Mouse (Mus musculus) adrenal gland, postnatal 25 days (tissue): ENCODE measurements around the gene Fam69b. TPM values are rescaled to one million over a fixed set of nuclear protein-coding genes. Genes with fewer than 3 reads are reported as not detected.

ENCODE experiments used
- DNase-seq: peaks from one replicate; pipeline ENCODE4 v3.0.0; 2021; ENCODE audit warnings: mixed read lengths
- total RNA-seq: library from RNA; stranded (reverse); gene quantifications from 2 replicates; pipeline ENCODE4 v1.2.3, GENCODE M21; 2021

Gene Fam69b
- total RNA-seq, 1 experiment from 2014 or later = 9.8 TPM

DNA sequence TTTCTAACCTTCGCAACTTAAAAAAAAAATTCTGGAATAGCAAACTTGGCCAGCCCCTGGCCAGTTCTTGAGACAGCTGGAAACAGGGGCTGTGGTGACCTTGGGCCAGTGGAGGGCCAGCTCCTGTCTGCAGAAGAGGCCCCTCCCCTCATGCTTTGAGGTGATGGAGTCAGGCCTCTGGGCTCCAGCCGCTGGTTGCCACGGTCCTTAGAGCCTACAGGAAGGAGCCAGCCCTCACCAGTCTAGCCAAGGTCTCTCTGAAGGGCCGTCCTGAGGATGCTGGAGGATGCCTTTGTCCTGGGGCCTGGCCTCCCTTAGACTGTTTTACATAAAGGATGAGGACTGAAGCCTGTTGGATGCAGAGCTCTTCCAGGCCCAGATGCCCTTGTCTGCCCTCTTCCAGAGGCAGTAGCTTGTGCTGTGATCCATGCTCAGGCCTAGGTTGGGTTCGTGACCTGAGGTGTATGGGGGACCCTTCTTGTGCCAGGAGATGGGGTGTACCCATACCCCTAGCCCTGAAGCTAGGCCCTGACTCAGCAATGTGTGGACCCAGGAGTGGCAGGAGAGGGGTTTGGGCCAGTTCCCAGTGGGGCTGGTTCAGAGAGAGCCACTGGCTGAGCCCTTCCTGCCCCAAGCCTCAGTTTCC, 658 bp downstream of the Fam69b start:
- DNase-seq = no peak

- DNase-seq = no peak
Observed at GRCm38 (mm10) chr2:26632541-26633395, 4.5 kb downstream of the Fam69b start.

- no peak for DNase-seq
Observed at GRCm38 (mm10) chr2:26633953-26634530, 5.8 kb downstream of the Fam69b start.

GRCm38 (mm10) chr2:26634629-26635488, 6.6 kb downstream of the Fam69b start:
- DNase-seq = no peak

DNA sequence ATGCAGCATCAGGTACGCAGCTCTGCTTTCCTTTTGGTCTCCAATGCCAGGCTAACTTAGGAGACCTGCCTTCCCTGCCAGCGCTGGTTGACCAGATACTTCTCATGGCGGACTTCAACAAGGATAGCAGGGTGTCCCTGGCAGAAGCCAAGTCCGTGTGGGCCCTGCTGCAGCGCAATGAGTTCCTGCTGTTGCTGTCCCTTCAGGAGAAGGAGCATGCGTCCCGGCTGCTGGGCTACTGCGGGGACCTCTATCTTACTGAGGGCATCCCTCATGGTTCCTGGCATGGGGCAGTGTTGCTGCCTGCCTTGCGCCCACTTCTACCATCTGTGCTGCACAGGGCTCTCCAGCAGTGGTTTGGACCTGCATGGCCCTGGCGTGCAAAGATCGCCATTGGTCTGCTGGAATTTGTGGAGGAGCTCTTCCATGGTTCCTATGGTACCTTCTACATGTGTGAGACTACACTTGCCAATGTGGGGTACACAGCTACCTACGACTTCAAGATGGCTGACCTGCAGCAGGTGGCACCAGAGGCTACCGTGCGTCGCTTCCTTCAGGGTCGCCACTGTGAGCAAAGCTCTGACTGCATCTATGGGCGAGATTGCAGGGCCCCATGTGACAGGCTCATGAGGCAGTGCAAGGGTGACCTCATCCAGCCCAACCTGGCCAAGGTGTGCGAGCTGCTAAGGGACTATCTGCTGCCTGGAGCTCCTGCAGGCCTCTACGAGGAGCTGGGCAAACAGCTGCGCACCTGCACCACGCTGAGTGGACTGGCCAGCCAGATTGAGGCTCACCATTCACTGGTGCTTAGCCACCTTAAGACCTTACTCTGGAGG, 7.5 kb downstream of the Fam69b start:
- no peak for DNase-seq

DNA sequence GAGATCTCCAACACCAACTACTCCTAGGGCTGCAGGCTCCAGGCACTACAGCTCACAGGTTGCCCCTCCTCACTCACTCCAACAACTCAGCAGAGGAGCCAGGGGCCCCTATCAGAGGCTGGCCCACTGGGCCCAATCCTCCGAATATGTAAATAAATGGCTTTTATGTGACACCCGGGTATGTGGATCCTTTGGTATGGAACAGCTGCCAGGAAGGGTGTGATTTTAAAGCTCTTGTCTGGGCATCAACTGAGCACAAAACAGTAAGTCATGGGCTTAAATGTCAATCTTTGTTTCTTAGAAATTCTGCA, 8.0 kb downstream of the Fam69b start:
- no peak for DNase-seq

- DNase-seq = no peak
Observed at GRCm38 (mm10) chr2:26637316-26637932, 9.2 kb downstream of the Fam69b start.

DNA sequence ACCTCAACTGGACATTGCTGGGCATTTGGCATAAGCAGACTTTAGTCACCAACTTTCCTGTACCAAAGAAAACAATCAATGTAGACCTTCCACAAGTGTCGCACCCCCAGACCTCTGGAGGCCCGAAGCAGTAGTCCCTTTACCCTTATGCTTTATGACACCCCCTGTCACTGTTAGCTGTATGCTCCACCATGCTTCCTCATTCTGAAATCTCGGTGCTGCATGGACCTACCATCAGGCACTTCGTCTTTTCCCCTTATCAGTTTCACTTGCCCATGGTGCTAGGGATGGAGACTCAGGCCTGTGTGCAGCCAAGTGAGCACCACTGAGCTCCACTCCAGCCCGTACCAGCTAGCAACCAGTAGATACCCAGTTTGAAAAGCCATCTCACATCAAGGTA, 9.8 kb downstream of the Fam69b start:
- no peak for DNase-seq

DNA sequence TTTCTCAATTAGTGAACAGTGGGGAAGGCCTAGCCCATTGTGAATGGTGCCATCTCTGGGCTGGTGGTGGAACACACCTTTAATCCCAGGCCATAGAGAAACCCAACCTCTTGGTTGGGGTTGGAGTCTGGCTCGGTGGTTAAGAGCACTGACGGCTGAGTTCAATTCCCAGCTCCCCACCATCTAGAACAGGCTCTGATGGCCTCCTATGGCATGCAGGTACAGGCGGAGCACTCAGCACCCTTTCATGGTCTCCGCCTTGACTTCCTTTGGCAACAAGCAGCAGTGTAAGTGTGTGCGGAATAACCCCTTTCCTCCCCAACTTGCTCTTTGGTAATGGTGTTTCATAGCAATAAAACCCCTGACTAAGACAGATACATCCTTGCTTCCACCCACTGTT, 10.3 kb downstream of the Fam69b start:
- no peak for DNase-seq

DNA sequence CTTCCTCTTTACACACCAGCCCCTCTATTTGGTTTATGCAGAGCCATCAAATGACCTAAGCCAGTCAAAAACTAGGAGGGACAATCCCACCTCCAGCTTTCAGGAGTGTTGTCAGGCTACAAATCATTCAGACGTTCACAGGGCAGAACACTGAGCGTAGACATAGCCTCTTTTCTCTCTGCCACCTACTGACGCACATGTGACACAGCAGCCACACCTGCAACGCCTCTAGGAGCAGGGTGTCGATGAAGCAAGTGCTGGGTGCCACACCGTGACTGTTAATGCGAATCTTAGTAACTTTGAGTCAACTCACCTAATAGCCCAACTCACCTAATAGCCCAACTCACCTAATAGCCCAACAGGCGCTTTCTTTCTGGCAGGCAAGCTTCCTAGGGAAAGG, 10.8 kb downstream of the Fam69b start:
- no peak for DNase-seq

GRCm38 (mm10) chr2:26639838-26640830, 11.9 kb downstream of the Fam69b start:
- DNase-seq = peak; percentile 98

DNA sequence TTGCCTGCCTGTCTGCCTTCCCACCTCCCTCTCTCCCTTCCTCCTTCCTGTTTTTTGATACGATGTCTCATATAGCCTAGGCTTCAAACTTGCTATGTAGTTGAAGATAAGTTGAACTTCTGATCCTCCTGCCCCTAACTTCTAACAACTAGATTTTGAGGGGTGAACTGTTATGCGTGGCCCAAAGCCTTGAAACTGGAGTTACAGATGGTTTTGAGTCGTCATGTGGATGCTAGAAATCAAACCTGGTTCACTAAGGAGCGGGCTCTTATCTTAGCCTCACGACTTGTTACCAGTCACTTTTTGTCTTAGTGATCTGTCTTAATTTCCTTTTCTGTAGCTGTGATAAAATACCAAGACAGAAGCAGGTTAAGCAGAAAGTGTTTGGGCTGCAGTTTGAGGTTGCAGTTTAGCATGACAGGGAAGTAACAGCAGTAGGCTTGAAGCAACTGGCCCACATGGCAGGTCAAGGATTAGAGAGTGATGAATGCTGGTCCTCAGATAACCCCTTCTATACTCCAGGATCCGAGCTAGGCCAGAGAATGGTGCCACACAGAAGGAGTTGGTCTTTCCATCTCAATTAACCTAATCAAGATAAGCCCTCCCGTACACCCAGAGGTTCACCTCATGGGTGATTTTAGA, 12.9 kb downstream of the Fam69b start:
- DNase-seq = no peak

GRCm38 (mm10) chr2:26643942-26644341, 15.7 kb downstream of the Fam69b start:
- DNase-seq = peak; percentile 26

- peak; percentile 58 for DNase-seq
Observed at GRCm38 (mm10) chr2:26646643-26647293, 18.5 kb downstream of the Fam69b start.

DNA sequence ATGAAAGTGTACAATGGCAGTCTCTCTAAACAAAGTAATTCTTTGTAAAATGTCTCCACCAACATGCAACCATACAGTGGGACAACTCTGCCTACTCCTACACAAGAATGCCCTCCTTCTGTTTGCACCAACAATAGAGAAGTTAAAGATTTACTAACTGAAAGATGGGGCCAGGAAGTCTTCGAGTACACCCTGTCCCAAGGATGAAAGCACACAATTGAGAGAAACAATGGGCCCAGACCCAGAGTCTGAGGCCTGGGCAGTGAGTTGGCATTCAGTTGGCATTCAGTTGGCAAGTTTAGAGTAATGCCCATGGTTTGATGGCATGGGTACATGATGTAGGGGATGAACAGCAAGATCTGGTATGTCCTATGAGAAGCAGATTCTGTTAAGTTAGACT, 26.4 kb downstream of the Fam69b start:
- DNase-seq = no peak

DNA sequence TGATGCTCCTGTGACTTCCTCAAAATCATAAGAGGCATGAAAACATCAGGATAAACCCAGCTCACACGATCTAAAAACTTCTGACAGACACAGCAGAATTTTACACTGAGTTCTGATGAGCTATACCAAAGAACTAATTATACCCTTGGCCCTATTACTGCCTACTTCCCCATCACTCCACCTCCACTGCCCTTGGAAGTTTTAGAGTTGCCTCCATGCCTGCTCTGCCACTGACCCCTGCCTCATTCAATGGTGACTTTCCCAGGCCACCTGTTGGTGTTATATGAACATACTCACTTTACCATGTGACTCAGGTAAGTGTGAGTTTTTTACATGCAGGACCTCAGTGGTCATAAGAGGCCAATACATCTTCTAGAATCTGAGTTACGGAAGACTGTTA, 29.2 kb downstream of the Fam69b start:
- no peak for DNase-seq

DNA sequence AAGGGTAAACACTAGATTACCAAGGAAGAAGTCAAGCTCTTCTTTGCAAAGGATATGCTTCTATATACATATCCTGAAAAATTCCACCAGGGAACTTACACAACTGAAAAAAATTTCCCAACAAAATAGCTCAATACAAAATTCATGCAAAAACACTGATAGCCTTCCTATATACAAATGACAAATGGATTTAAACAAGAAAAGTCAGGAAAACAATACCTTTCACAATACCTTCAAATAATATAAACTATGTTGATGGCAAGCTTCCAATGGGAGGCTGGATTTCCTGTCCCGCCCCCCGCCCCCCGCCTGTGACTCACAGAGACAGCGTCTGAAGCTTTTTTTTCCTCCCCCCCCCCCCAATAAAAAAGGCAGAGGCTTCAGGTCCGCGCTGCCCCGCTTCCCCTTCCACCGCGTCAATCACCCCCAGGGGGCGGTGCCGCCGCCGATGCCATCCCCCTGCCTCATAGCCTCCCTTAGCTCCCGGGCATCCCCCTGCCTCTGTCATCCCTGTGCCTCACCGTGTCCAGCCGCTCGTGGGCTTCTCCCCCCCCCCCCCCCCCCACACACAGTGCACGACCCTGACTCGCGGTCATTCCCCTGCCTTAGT, 33.0 kb downstream of the Fam69b start:
- DNase-seq = no peak

GRCm38 (mm10) chr2:26661768-26662508, 33.7 kb downstream of the Fam69b start:
- no peak for DNase-seq
